Mouse (Mus musculus) spleen, postnatal 4 days (tissue): ENCODE results near the gene Slc37a4.
"Not testable (repeated sequence)": the region's sequence is repeated elsewhere in the genome, so short reads cannot be mapped to it uniquely, and the experiment has no call there.

ENCODE experiments used
- DNase-seq, 2 experiments: peaks; one replicate each; pipeline ENCODE4 v3.0.0; 2022; ENCODE audit warnings: low spot score in 2 of 2

Gene Slc37a4

DNA sequence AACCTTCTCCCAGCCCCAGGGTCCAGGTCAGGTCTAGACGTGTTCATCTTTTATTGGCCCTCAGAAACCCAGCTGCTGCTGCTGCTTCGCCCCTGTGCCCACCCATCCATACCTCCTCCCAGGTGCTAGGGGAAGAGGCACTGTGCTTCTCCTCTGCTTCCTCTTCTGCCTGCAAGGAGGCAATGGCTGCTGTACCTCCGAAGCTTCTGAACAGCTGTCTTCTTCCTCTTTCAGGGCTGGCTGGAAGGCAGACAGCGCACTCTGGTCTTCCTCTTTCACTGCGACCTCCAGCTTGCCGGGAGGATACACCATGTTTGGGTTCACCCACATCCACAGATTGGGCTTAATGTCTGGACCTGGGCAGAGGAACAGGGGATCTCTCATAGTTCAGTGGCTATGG is 39.1 kb downstream of the Slc37a4 start:
- DNase-seq: peak; percentile 34 to 70

DNA sequence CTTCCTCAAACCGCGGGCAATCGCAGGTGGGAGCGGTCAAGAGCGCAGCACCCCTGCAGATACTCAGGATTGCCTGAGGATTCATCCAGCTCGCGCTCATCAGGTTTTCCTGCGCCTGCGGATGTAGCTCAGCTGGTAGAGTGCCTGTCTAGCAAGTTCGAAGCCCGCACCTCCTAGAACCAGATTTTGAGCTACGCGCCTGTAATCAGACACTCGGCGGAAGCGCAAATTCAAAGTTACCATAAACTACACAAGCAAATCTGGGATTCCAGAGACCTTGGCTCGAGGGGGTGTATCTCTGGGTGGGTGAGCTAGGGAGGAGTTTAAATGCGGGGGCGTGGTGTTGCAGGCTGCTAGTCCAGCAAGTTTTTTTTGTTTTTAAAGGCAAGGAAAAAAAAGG is 44.3 kb downstream of the Slc37a4 start, which contains the start of gene Foxr1:
Gene Foxr1, minus strand, starts transcription at position 176 of the 400 bp plus-strand sequence.
- DNase-seq: no peak

DNA sequence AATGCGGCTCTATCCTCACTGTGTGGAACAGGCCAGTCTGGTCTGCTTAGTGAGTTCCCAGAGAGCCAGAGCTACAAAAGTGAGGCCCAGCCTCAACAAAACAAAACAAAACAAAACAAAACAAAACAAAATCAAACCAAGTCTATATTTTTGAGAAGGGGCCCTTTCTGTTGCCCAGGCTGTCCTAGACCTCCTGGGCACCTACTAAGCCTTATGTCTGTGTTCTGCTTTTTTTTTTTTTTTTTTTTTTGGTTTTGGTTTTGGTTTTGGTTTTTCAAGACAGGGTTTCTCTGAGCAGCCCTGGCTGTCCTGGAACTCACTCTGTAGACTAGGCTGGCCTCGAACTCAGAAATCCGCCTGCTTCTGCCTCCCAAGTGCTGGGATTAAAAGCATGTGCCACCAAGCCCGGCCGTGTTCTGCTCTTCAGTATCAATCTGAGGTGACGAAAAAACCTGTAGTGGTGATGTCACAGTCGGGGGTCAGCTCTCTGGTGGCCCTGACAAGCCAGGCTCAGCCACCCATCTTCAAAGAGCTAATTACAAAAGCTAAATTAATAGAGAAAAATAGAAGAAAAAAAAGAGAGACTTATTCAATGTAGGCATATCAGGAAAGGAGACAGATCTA is 47.9 kb downstream of the Slc37a4 start:
- DNase-seq: not testable (repeated sequence)

DNA sequence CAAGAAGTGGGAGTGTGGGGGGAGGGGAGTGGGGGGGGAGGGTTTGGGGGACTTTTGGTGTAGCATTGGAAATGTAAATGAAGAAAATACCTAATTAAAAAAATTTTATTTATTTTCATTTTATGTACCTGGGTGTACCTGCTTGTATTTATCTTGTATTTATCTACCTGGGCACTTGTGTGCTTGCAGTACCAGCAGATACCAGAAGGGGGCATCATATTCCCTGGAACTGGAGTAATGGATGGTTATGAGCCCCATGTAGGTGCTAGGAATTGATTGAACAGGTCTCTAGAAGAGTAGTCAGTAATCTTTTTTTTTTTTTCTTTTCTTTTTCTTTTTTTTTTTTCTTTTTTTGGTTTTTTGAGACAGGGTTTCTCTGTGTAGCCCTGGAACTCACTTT is 53.7 kb downstream of the Slc37a4 start:
- DNase-seq: no peak
